Mouse (Mus musculus) liver, embryonic 12.5 days (tissue): ENCODE measurements around the gene Tfap2d. TPM values are rescaled to one million over a fixed set of nuclear protein-coding genes. Genes with fewer than 3 reads are reported as not detected.

Experiments
- ATAC-seq: fragments of 200-750 bp; cut with Nextera tagmentation; 2 replicates; pipeline ENCODE4 v1.8.0; 2017; ENCODE audit warnings: moderate number of reproducible peaks, mild to moderate bottlenecking, moderate library complexity
- H3K27ac ChIP-seq: fragments of 300-500 bp; sonication (generic); 2 replicates; pipeline ENCODE4 v1.5.1; 2016; ENCODE audit warnings: mild to moderate bottlenecking
- H3K27me3 ChIP-seq: fragments of 300-500 bp; sonication (generic); replicated peaks from 2 replicates; pipeline ENCODE4 v1.6.1; 2016; ENCODE audit warnings: mild to moderate bottlenecking, moderate library complexity
- H3K36me3 ChIP-seq: fragments of 300-500 bp; sonication (generic); 2 replicates; pipeline ENCODE4 v1.6.1; 2016; ENCODE audit warnings: mild to moderate bottlenecking, moderate library complexity
- H3K4me1 ChIP-seq: fragments of 300-500 bp; sonication (generic); 2 replicates; pipeline ENCODE4 v1.6.1; 2016
- H3K4me2 ChIP-seq: fragments of 300-500 bp; sonication (generic); 2 replicates; pipeline ENCODE4 v1.6.1; 2016; ENCODE audit warnings: mild to moderate bottlenecking, moderate library complexity
- H3K4me3 ChIP-seq: fragments of 300-500 bp; sonication (generic); 2 replicates; pipeline ENCODE4 v1.5.1; 2016; ENCODE audit warnings: mild to moderate bottlenecking, moderate library complexity
- H3K9ac ChIP-seq: fragments of 300-500 bp; sonication (generic); 2 replicates; pipeline ENCODE4 v1.6.1; 2016; ENCODE audit warnings: mild to moderate bottlenecking, moderate library complexity
- H3K9me3 ChIP-seq: fragments of 300-500 bp; sonication (generic); replicated peaks from 2 replicates; pipeline ENCODE4 v1.6.1; 2016; ENCODE audit warnings: mild to moderate bottlenecking, moderate library complexity
- WGBS: fragments of 180-500 bp; shearing (Covaris S2); methylation state at CpG from one replicate; pipeline ENCODE4 v1.1.7; 2016; ENCODE audit not compliant: insufficient replicate concordance; 5-methylcytosine and 5-hydroxymethylcytosine counted together
- polyA plus RNA-seq: library from polyadenylated mRNA; unstranded; fragments of >200 nt; fragmentation: Nextera tagmentation; extraction: Ambion mirVana; gene quantifications from 2 replicates; pipeline ENCODE4 v1.2.1, GENCODE M21; 2016

Gene Tfap2d
- not detected in 2 replicates for polyA plus RNA-seq

- Histone ChIP-seq H3K36me3 (no peaks in the 10 kb centered on the region), H3K4me2 (no peak within 1 kb of the TSS), H3K9ac (no peak within 1 kb of the TSS), H3K27me3 (peaks cover 75% of the 10 kb centered on the region), H3K4me1 (no peaks in the 10 kb centered on the region), H3K4me3 (no peak within 1 kb of the TSS), H3K27ac (no peak within 1 kb of the TSS), H3K9me3 (no peaks in the 10 kb centered on the region)
- no peak for ATAC-seq
- 3% methylated on average over 6 of the region's 6 CpGs for WGBS
Observed at GRCm38 (mm10) chr1:19102631-19103030, at the start of gene Tfap2d. Gene Tfap2d (plus strand): TSS chr1:19103022.

GRCm38 (mm10) chr1:19056300-19056699 lies 46.5 kb upstream of the Tfap2d start:
- Histone ChIP-seq H3K27ac (no peak overlapping the region), H3K4me1 (no peaks in the 10 kb centered on the region), H3K36me3 (no peaks in the 10 kb centered on the region), H3K9me3 (no peaks in the 10 kb centered on the region), H3K4me2 (no peak overlapping the region), H3K9ac (no peak overlapping the region), H3K27me3 (no peaks in the 10 kb centered on the region), H3K4me3 (no peak overlapping the region)
- 17% methylated on average over 3 of the region's 3 CpGs for WGBS
- ATAC-seq: no peak

- H3K4me1 ChIP-seq: no peaks in the 10 kb centered on the region
- H3K27me3 ChIP-seq: no peaks in the 10 kb centered on the region
- H3K36me3 ChIP-seq: no peaks in the 10 kb centered on the region
- 57% methylated on average over 6 of the region's 6 CpGs for WGBS
- no peak overlapping the region for H3K9ac ChIP-seq
- H3K4me2 ChIP-seq: no peak overlapping the region
- H3K27ac ChIP-seq: no peak overlapping the region
- no peaks in the 10 kb centered on the region for H3K9me3 ChIP-seq
- no peak overlapping the region for H3K4me3 ChIP-seq
- ATAC-seq: no peak
Observed at GRCm38 (mm10) chr1:19056861-19057260, 46.0 kb upstream of the Tfap2d start.

- H3K36me3 ChIP-seq: no peaks in the 10 kb centered on the region
- no peak overlapping the region for H3K9ac ChIP-seq
- H3K9me3 ChIP-seq: no peaks in the 10 kb centered on the region
- H3K4me2 ChIP-seq: no peak overlapping the region
- H3K27ac ChIP-seq: no peak overlapping the region
- ATAC-seq: no peak
- H3K4me3 ChIP-seq: no peak overlapping the region
- WGBS: 17% methylated on average over 7 of the region's 8 CpGs
- H3K27me3 ChIP-seq: no peaks in the 10 kb centered on the region
- H3K4me1 ChIP-seq: no peaks in the 10 kb centered on the region
Observed at GRCm38 (mm10) chr1:19088078-19088477, 14.7 kb upstream of the Tfap2d start.

- H3K9me3 ChIP-seq: no peaks in the 10 kb centered on the region
- no peak overlapping the region for H3K4me3 ChIP-seq
- H3K9ac ChIP-seq: no peak overlapping the region
- no peak overlapping the region for H3K27ac ChIP-seq
- H3K4me1 ChIP-seq: no peaks in the 10 kb centered on the region
- H3K36me3 ChIP-seq: no peaks in the 10 kb centered on the region
- no peak for ATAC-seq
- 3% methylated on average over 18 of the region's 18 CpGs for WGBS
- no peak overlapping the region for H3K4me2 ChIP-seq
- H3K27me3 ChIP-seq: peaks cover 33% of the 10 kb centered on the region
Observed at GRCm38 (mm10) chr1:19096921-19097320, 5.9 kb upstream of the Tfap2d start.

- Histone ChIP-seq H3K27me3 (peaks cover 76% of the 10 kb centered on the region), H3K9ac (no peak overlapping the region), H3K9me3 (no peaks in the 10 kb centered on the region), H3K4me1 (no peaks in the 10 kb centered on the region), H3K4me2 (no peak overlapping the region), H3K36me3 (no peaks in the 10 kb centered on the region), H3K27ac (no peak overlapping the region), H3K4me3 (no peak overlapping the region)
- no peak for ATAC-seq
- 2% methylated on average over 21 of the region's 21 CpGs for WGBS
Observed at GRCm38 (mm10) chr1:19103316-19103715, 494 bp downstream of the Tfap2d start.

- Histone ChIP-seq H3K9ac (no peak overlapping the region), H3K4me2 (no peak overlapping the region), H3K4me3 (no peak overlapping the region), H3K36me3 (no peaks in the 10 kb centered on the region), H3K4me1 (no peaks in the 10 kb centered on the region), H3K27ac (no peak overlapping the region), H3K27me3 (peaks cover 77% of the 10 kb centered on the region), H3K9me3 (no peaks in the 10 kb centered on the region)
- no peak for ATAC-seq
- WGBS: 1% methylated on average over 10 of the region's 10 CpGs
Observed at GRCm38 (mm10) chr1:19103776-19104142, 937 bp downstream of the Tfap2d start.

- no peak overlapping the region for H3K4me3 ChIP-seq
- ATAC-seq: no peak
- no peaks in the 10 kb centered on the region for H3K36me3 ChIP-seq
- H3K4me1 ChIP-seq: no peaks in the 10 kb centered on the region
- H3K27me3 ChIP-seq: peaks cover 80% of the 10 kb centered on the region
- WGBS: 2% methylated on average over 40 of the region's 40 CpGs
- no peak overlapping the region for H3K4me2 ChIP-seq
- H3K9me3 ChIP-seq: no peaks in the 10 kb centered on the region
- no peak overlapping the region for H3K27ac ChIP-seq
- H3K9ac ChIP-seq: no peak overlapping the region
Observed at GRCm38 (mm10) chr1:19104143-19104857, 1.5 kb downstream of the Tfap2d start.

GRCm38 (mm10) chr1:19106401-19106800 lies 3.6 kb downstream of the Tfap2d start:
- H3K9ac ChIP-seq: no peak overlapping the region
- H3K4me2 ChIP-seq: no peak overlapping the region
- no peaks in the 10 kb centered on the region for H3K36me3 ChIP-seq
- no peak for ATAC-seq
- no peak overlapping the region for H3K4me3 ChIP-seq
- peaks cover 89% of the 10 kb centered on the region for H3K27me3 ChIP-seq
- no peaks in the 10 kb centered on the region for H3K9me3 ChIP-seq
- WGBS: 3% methylated on average over 4 of the region's 4 CpGs
- no peaks in the 10 kb centered on the region for H3K4me1 ChIP-seq
- H3K27ac ChIP-seq: no peak overlapping the region

- Histone ChIP-seq H3K27me3 (peaks cover 88% of the 10 kb centered on the region), H3K9ac (no peak overlapping the region), H3K36me3 (no peaks in the 10 kb centered on the region), H3K27ac (no peak overlapping the region), H3K4me2 (no peak overlapping the region), H3K4me1 (no peaks in the 10 kb centered on the region), H3K9me3 (no peaks in the 10 kb centered on the region), H3K4me3 (no peak overlapping the region)
- 2% methylated on average over 13 of the region's 13 CpGs for WGBS
- ATAC-seq: no peak
Observed at GRCm38 (mm10) chr1:19106841-19107800, 4.3 kb downstream of the Tfap2d start.

- Histone ChIP-seq H3K4me1 (no peaks in the 10 kb centered on the region), H3K4me3 (no peak overlapping the region), H3K4me2 (no peak overlapping the region), H3K36me3 (no peaks in the 10 kb centered on the region), H3K27me3 (peaks cover 84% of the 10 kb centered on the region), H3K27ac (no peak overlapping the region), H3K9me3 (no peaks in the 10 kb centered on the region), H3K9ac (no peak overlapping the region)
- WGBS: under 1% methylated on average over 3 of the region's 3 CpGs
- ATAC-seq: no peak
Observed at GRCm38 (mm10) chr1:19107801-19108200, 5.0 kb downstream of the Tfap2d start.

- 4% methylated on average over 16 of the region's 16 CpGs for WGBS
- Histone ChIP-seq H3K9ac (no peak overlapping the region), H3K36me3 (no peaks in the 10 kb centered on the region), H3K27ac (no peak overlapping the region), H3K4me3 (no peak overlapping the region), H3K4me1 (no peaks in the 10 kb centered on the region), H3K4me2 (no peak overlapping the region), H3K9me3 (no peaks in the 10 kb centered on the region), H3K27me3 (peaks cover 65% of the 10 kb centered on the region)
- no peak for ATAC-seq
Observed at GRCm38 (mm10) chr1:19109711-19110110, 6.9 kb downstream of the Tfap2d start.
